Mouse (Mus musculus) left cerebral cortex, adult 18-20 months (tissue): ENCODE measurements around the gene Def6. TPM values are rescaled to one million over a fixed set of nuclear protein-coding genes. Genes with fewer than 3 reads are reported as not detected.
"Not testable (repeated sequence)": the region's sequence is repeated elsewhere in the genome, so short reads cannot be mapped to it uniquely, and the experiment has no call there.

ENCODE experiments used
- DNase-seq, 2 experiments: peaks; one replicate each; pipeline ENCODE4 v3.0.0; 2021 to 2022; ENCODE audit warnings: low spot score in 2 of 2, mixed read lengths in 1 of 2
- total RNA-seq, 2 experiments: library from RNA; stranded (reverse); gene quantifications; 2 replicates each; pipeline ENCODE4 v1.2.3; 2021

The Def6 gene
- total RNA-seq, 2 experiments from 2014 or later: 3.1 to 4.1 TPM

DNA sequence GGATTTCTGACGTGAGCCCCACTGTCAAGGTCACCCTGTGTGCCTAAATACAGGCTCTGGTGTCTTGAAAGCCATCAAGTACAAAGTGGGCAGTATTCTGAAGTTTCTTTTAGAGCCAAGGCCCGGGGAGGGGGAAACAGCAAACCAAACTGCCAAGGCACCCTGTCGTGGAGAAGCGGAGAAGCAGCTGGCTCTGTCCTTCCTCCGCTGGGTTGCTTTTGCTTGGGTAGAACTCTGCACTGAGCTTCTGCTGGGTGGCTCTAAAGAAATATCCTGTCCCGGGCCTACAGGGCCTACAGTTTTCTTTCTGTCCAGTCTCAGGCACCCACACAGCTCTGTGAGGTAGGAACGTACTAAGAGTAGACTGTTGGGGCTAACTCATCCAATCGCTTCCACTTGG lies 486 bp upstream of the Def6 start:
- DNase-seq: no peak

DNA sequence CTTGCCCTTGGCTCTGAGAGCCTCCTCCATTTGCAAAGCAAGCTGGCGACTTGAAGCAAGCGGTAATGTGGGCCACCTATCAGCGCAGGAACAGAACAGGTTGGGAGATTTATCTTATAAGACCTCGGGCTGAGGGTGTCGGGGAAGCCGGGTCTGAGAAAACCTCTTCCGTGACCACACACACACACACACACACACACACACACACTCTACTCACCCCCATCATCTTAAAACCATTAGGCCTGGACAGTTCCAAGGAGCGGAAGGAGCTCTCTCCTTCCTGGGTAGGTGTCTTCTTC lies 685 bp downstream of the Def6 start:
- DNase-seq: no peak

DNA sequence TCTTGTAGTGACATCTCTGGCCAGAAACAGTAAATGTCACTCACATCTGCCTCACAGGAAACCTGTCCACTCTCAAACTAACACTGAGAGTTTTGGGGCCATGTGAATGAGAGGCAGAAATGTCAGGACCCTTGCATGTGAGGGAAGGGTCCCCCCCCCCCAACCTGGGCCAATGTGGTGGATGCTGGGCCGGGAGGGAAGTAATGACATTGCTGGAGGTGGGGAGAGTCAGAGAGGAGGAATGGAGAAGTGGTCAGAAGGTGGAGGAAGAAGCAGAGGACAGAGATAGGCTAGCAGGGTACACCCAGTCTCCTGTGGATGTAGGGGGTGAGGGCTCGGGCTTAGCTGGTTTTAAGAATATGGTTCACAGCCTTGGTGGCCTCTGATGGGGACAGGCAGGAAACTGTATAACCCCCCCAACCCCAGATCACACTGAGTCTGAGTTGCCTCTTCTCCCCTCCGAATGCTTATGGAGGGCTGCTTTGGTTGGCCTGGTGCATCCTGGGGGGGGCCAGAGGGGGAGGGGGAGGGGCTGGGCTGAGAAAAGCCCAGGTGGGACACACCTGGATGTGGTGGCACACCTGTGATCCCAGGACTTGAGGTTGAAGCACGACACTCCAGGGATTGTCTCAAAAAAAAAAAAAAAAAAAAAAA lies 2.0 kb downstream of the Def6 start:
- no peak for DNase-seq

DNA sequence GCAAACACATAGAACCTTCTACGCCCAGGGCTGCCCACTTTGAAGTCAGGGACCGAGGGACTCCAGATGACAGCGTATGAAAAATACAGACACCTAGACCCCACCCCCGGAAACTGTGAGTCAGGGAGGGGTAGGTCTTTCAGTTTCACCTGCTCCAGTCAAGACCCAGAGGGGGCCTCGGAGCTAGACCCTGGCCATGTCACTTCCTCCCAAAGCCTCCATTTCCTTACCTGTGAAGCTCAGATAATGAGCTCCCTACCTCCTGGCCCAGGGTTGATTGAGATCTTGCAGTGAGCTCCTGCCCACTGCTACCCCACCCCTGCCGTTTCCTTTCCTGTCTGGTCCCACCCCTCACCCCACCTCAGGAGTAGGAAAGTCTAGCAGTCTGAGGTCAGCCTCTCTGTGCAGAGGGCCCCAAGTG lies 4.4 kb downstream of the Def6 start:
- no peak for DNase-seq

DNA sequence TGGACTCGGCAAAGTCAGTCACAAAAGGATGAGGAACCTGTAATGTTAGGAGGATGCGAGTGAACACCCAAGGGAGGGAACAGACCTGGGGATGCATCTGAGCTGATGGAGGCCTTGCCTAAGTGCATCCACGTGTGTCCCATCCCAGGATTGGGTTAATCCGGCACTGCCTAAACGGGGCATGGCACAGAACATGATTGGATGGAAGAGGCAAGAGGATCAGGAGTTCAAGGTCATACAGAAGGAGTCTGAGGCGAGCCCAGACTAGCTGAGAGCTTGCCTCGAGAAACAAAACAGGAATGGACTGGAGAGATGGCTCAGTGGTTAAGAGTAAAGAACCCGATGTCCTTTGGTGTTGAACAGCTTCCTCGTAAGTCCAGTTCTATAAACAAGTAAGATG lies 4.8 kb downstream of the Def6 start:
- DNase-seq: no peak

DNA sequence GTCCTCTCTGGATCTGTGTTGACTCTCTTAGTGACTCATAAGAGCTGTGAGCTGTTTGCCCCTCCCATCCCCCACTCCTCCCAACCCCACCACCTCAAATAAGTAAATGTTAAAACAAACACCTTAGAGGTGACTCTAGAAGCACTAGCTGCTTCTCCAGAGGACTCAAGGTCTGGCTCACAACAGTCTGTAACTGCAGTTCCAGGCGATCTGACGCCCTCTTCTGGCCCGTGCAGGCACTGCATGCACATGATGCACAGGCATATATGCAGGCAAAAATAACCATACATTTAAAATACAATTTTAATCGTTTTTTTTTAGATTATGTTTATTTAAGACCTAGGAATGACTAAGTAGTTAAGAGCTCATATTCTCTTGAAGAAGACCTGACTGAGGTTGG lies 5.7 kb downstream of the Def6 start:
- no peak for DNase-seq

DNA sequence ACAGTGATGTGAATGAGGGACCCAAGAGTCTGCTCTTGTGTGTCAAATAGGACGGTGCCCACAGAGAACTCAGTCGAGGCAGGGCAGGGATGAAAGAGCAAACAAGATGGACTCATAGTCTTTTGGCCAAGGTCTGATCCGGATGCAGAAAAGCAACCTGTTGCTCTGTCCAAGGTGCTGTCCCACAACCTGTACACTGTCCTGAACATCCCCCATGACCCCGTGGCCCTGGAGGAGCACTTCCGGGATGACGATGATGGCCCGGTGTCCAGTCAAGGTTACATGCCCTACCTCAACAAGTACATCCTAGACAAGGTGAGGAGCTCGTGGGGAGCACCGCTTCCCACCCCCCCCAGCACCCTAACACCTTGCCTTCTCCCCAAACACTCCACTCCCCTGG lies 9.2 kb downstream of the Def6 start:
- DNase-seq: no peak

DNA sequence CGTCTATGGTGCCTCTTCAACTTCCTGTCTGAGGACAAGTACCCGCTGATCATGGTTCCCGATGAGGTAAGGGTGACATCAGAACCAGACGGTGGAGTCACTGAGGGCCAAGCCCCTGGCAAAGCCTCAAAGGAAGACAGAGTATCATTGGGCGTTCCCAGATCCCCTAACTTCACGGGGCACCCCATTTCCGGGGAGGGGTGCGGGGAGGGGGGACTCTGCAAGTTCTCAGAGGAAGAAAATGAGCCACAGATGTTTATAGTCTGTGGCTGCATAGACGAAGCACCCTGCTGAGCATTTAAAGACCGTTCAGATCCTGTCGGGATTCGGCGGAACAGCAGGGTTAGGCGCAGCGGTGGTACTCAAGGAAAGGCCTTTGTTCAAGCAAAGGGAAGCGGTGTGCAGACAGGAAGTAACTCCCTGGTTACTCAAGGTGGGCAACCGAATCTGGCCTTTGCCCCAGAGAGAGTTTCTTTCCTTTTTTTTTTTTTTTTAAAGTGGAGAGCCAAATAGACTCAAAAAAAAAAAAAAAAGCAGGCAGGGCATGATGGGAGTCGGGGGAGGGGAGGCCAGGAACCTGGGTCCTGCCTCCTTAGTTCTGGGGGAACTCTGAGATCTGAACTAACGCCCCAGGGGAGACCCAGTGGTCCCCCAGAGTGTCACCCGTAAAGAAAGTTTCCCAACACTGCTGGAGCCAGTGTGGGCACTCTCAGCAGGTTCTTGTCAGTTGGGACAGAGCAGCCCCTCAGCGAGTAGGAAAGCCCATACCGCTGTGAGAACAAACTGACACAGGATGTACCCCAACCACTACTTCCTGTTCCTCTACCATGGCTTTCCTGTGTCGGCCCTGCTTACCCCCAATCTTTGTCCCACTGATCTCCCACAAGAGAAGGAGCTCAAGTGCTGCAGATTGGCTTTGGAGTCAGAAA lies 10.4 kb downstream of the Def6 start:
- no peak for DNase-seq

DNA sequence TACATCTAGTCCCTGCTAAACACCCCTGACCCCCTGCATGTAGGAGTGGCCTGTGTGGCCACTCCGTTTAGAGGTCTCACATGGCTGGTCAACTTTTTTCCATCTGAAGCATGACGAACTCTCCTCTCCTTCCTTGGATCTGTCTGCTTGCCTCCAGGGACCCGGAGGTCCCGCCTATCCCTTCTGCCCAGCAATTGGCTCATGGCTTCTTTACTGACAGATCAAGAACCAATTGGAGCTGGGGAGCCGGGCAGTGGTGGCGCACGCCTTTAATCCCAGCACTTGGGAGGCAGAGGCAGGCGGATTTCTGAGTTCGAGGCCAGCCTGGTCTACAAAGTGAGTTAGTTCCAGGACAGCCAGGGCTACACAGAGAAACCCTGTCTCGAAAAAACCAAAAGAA lies 14.9 kb downstream of the Def6 start:
- not testable (repeated sequence) for DNase-seq

DNA sequence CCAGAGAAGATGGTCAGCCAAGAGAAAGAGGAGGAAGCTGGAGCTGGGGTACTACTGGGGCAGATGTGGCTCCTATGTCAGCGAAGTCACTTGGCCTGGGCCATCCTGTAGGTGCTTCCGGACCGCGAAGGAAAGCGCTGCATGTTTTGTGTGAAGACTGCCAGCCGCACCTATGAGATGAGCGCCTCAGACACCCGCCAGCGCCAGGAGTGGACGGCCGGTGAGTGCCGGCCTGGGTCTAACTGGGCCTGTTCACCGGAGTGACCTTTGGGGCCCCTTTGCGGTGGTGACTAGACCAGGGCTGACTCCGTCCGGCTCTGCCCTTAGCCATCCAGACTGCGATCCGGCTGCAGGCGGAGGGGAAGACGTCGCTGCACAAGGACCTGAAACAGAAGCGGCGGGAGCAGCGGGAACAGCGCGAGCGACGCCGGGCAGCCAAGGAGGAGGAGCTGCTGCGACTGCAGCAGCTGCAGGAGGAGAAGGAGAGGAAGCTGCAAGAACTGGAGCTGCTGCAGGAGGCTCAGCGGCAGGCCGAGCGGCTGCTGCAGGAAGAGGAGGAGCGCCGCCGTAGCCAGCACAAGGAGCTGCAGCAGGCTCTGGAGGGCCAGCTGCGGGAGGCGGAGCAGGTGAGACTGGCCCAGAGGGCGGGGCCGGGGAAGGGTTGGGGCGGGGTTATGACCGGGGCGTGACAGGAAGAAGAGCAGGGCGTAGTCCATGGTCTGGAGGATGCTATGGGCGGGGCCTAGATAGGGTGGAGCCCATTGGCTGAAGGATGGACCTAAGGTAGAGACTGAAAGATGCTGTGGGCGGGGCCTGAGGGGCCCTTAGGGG lies 16.2 kb downstream of the Def6 start:
- peak; percentile 86 to 92 for DNase-seq

DNA sequence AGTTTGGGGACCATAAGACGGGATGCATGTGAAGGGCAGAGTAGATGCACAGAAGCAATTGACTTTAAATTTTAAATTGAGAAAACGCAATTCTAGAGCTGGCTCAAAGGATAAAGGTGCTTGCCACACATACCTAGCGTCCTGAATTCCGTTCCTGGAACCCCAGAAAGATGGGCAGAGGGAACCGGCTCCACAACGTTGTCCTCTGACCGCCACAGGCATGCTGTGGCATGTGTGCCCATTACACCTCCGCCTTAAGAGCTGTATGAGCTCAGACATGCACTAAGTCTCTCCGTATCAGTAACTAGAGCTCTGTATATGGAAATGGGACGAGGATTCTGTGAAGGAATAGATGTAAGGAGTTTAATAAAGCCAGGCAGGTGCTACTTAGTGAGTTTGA lies 17.0 kb downstream of the Def6 start:
- no peak for DNase-seq

DNA sequence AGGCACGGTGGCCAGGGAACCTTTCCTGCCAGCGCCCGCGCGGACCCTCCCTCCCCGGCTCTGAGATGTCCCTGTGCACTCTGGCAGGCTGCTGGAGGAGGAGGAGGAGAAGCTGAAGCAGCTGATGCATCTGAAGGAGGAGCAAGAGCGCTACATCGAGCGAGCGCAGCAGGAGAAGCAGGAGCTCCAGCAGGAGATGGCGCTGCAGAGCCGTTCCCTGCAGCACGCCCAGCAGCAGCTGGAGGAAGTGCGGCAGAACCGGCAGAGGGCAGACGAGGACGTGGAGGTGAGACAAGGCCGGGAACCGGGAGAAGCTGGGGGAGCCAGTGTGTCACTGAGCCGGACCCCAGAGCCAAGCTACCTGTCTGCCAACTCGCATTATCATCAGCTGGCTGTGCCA lies 18.4 kb downstream of the Def6 start:
- peak; percentile 96 for DNase-seq

DNA sequence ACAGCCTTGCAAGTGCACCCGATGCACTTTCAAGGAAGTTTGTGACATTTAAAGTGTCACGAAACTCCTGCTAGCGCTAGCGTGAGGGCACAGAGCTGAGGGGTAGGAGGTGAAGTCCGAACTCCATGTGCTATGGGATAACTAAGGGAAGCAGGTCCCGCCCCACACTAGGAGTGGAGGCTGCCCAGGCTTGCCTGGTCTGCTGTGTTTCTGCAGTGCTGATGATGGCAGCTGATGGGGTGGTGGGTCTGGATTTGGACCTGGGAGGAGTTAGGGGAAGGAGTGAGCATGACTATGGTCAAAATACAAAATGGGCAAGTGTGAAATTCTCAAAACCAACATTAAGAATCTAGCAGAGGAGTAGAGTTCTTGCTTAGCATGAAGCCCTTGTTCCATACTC lies 22.9 kb downstream of the Def6 start:
- DNase-seq: no peak

DNA sequence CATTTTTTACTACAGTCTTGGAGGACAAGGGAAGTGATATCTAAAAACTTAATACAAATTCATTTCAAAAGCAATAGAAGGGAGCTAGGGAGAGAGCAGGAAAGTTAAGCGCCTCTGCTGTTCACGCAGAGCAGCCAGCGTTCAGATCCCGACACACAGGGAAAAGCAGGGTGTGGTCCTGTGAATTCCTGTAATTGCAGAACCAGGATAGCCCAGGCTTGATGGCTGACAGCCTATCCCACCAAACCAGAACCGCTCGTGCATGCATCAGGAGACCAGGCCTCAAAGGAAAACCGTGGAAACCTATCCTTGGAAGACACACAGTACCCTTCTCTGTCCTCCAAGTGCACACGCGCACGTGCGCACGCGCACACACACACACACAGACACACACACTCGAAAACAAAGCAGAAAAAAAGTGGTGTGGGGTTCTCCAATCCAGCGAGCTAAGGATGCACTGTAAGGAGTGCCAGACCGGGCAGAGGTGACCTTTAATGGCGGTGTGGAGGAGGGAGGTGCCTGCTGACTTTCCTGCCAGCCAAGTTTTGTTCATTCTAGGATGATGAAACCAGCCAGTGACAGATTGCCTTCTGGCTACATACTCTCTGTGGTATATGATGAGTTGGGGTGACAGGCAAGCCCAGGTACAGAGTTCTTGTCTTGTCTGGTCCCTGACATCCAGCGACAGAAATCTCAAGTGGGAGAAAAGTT lies 23.6 kb downstream of the Def6 start:
- DNase-seq: no peak

DNA sequence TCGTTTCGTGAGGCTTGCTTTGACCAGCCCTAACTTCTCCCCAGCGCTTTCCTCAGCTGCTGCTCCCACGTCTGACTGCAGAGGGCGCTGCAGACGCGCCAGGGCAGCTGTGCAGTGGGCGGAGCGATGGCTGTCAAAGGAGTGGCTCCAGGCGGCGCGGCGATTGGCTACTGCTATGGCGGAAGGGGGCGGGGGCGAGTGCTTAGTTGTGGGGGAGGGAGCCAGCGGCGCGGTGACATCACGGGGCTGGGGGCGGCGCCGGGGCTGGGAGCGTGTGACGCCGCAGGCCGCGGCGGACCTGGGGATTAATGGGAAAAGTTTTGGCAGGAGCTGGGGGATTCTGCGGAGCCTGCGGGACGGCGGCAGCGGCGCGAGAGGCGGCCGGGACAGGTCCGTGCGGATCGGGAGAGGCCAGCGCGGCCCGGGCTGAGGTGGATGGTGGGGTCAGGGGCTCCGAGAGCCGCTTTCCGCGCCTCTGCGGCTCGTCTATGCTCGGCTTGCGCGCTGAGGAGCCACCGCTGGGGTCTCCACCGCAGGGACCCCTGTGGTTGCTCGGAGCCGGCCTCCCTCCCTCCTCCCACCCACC lies 25.0 kb downstream of the Def6 start, which contains the start of gene Ppard:
Gene Ppard (plus strand): TSS at position 226 of the 586 bp plus-strand sequence.
- peak; percentile 98 for DNase-seq

DNA sequence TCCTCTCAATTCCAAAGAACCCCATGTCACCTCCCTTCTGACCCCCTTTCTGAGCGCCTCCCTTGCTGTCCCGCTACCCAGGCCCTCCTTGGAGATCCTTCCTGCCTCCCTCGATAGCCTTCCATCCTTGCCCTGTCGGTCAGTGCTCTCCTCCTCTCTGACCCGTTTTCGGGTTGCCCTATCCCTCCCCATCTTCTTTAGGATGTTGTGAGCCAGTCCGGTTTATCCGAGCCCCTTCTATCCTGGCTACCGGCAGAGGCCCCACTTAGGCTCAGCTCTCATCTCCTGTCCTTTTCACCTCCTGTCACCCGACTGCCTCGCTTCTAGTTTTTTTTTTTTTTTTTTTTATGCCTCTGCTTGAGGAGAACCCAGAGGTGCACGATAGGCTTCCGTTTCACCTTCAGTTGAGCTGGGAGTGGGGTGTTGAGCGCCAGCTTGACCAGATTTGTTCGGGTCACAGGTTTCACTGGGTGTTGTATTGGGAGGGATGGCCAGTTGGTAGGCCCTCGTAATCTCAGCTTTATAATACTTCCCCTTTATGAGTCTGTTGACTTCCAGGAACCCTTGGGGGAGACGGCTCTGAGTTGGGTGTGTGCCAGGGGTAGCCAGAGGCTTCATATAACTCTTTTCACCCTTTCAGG lies 25.6 kb downstream of the Def6 start:
- DNase-seq: no peak

DNA sequence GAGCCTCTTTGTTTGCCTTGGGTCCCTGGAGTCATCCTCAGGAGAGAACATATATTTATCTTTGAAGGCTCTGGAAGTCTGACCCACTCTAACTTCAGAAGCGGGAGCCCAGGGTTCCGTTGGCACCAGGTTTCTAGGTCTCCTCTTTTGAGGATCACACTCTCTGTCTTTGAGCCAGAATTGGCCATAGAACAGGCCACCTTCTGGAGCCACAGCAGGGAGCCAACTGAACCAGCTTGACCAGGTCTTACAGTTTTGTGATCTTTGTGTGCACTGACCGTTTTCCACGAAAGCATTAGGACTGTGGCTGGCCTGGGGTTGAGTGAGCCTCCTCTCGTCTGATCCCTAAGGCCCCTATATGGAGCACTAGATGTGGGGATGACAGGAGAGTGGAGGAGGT lies 27.1 kb downstream of the Def6 start:
- no peak for DNase-seq

DNA sequence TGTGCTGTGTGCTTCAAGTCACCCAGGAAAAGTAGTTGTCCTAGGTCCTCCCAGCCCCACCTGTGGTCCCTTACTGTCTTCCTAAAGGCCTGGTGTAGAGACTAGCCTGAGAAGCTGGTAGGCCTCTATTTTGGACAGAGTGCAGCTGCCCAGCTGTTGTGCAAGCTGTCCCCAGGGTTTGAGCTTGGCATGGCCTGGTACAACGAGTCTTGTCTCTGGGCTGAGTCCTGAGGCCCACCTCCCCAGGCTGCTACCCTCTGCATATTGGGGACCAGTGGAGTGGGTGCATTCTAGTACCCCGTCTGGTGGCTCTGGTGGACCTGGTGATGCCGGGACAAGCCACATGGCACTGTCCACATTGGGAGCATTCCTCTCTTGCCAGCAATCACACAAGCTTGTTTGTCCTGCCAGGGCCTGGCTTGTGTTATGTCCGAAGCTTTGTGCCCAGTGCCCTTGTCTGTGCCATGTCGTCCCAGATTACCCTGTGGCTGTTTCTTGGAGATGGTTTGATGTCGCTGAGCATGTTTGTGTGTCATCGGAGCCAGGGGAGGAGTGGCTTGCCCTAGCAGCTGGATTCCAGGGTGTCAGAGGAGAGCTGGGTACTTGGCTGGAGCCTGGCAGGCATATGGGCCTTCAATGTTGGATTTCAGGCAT lies 28.5 kb downstream of the Def6 start:
- no peak for DNase-seq

DNA sequence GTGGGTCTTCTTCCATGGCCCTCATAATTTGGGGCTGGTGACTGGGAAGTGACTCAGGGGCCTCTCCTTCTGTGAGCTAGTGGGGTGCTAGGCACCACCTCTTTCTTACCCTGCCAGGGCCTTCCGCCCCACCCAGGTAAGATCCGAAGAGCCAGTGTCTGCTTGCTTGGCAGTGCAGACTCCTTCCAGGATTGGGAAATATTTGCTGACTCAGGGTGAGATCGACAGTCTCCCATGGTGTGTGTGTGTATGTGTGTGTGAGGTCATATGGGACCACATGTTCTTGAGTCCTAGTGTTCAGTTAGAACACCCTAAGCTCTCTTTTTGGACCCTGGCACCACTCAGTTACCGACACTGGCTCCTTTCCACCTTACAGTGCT lies 29.0 kb downstream of the Def6 start:
- DNase-seq: no peak

DNA sequence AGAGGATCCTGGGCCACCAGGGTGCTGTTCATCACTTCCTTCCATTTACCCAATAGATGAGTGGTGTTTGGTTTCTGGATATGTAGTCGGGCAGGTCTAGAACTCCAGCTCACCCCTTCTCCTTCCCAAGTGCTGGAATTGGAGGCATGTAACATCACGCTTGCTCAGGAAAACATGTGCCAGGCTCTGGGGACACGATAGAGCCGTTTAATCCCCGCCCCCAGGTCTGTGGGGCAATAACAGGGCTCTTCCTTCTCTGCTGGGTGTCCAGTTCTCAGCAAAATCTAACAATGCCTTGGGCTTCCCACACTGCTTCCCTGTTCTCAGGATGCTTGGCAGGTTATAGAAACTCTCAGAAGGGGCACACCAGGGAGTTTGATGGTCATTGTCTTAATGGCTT lies 29.8 kb downstream of the Def6 start:
- no peak for DNase-seq
